Mouse (Mus musculus) adipose tissue, adult 10 weeks (tissue): ENCODE results near the gene Gm15448. TPM values are rescaled to one million over a fixed set of nuclear protein-coding genes. Genes with fewer than 3 reads are reported as not detected.

Experiments
- polyA plus RNA-seq: library from polyadenylated mRNA; stranded (reverse); fragments of 350-450 nt; fragmentation: Illumina TruSeq; extraction: RNeasy Lipid Tissue Mini Kit (QIAGEN cat#74804); gene quantifications from one replicate; pipeline ENCODE4 v1.2.3, GENCODE M21; 2014; ENCODE audit warnings: low read depth, low replicate concordance

The Gm15448 gene
- polyA plus RNA-seq = 0.19 TPM

GRCm38 (mm10) chr7:3825599-3825998, at the start of gene Gm15448:
TSS of gene Gm15448 (minus strand) at chr7:3825687.

GRCm38 (mm10) chr7:3844951-3845350, 19.5 kb upstream of the Gm15448 start, which contains the start of gene Pira2:
TSS of gene Pira2 (minus strand) at chr7:3845051.

Other genes starting within 250 kb of the Gm15448 start
- not detected for gene Oscar, start 209.5 kb downstream of the Gm15448 start, polyA plus RNA-seq
- gene Ndufa3, start 208.3 kb downstream of the Gm15448 start, polyA plus RNA-seq = 354 TPM
- gene Tfpt, start 195.8 kb downstream of the Gm15448 start, polyA plus RNA-seq = 19.6 TPM
- gene Prpf31, start 195.7 kb downstream of the Gm15448 start, polyA plus RNA-seq = 35.7 TPM
- gene Cnot3, start 180.4 kb downstream of the Gm15448 start, polyA plus RNA-seq = 38.7 TPM
- 11.7 TPM for gene Leng1, start 159.8 kb downstream of the Gm15448 start, polyA plus RNA-seq
- gene Tmc4, start 148.1 kb downstream of the Gm15448 start, polyA plus RNA-seq = 78.8 TPM
- gene Tsen34, start 132.8 kb downstream of the Gm15448 start, polyA plus RNA-seq = 63.6 TPM
- gene Mboat7, start 132.2 kb downstream of the Gm15448 start, polyA plus RNA-seq = 43.0 TPM
- gene Rps9, start 121.7 kb downstream of the Gm15448 start, polyA plus RNA-seq = 1,770 TPM
- 11.8 TPM for gene Pirb, start 105.3 kb downstream of the Gm15448 start, polyA plus RNA-seq
- gene Pira2, start 19.4 kb upstream of the Gm15448 start, polyA plus RNA-seq = 1.2 TPM
- gene Gm14548, start 72.4 kb upstream of the Gm15448 start, polyA plus RNA-seq = 1.1 TPM
- gene Lilra6, start 89.8 kb upstream of the Gm15448 start, polyA plus RNA-seq = 1.6 TPM
- 4.2 TPM for gene Lair1, start 237.5 kb upstream of the Gm15448 start, polyA plus RNA-seq